Mouse (Mus musculus): ENCODE data around the gene St6galnac3. TPM values are rescaled to one million over a fixed set of nuclear protein-coding genes. Genes with fewer than 3 reads are reported as not detected.

The St6galnac3 gene
- polyA plus RNA-seq, 1 experiment from 2014 or later = 27.2 TPM

DNA sequence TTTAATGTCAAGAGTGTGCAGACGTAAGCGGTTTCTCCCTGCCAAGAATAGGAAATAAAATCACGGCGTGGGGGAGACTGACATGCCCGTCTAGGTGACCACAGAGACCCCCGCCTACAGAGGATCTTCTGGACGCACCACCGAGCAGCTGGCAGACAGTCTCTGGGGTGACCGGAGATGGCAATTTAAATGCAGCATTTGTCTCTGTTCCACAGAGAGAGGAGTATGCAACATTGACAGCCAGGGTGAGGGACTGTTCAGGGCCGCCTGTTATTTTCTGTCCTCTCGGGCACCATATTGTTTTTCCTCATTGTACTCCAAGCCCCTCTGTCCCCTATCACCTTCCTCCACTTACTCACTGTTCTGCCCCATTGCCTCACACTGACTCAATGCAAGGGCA, 555.2 kb downstream of the St6galnac3 start:
- Histone ChIP-seq H3K4me3 (no peak overlapping the region), H3K9me3 (no peaks in the 10 kb centered on the region), H3K27me3 (no peaks in the 10 kb centered on the region), H3K9ac (no peak overlapping the region), H3K4me1 (replicated peaks) (no peaks in the 10 kb centered on the region), H3K36me3 (no peaks in the 10 kb centered on the region), H3K4me2 (no peak overlapping the region), H3K27ac (replicated peaks) (0 out of 2 replicates have a peak overlapping the region, but pooled peaks have one; percentile 46)
- 66% methylated on average over 11 of the region's 11 CpGs for WGBS
- peak; percentile 27; the same call in 1 of the 2 replicates for ATAC-seq (ENCODE audit: low read depth)

GRCm38 (mm10) chr3:153161676-153162075, 563.3 kb downstream of the St6galnac3 start:
- no peaks in the 10 kb centered on the region for H3K36me3 ChIP-seq
- no peak overlapping the region for H3K4me2 ChIP-seq
- WGBS = 83% methylated on average over 9 of the region's 9 CpGs
- no peaks in the 10 kb centered on the region for H3K9me3 ChIP-seq
- no peaks in the 10 kb centered on the region for H3K4me1 ChIP-seq (replicated peaks)
- H3K27me3 ChIP-seq = no peaks in the 10 kb centered on the region
- no peak overlapping the region for H3K27ac ChIP-seq (replicated peaks)
- no peak for ATAC-seq (ENCODE audit: low read depth)
- H3K4me3 ChIP-seq = no peak overlapping the region
- no peak overlapping the region for H3K9ac ChIP-seq

GRCm38 (mm10) chr3:153160683-153161082, 564.3 kb downstream of the St6galnac3 start:
- no peaks in the 10 kb centered on the region for H3K36me3 ChIP-seq
- no peak for ATAC-seq (ENCODE audit: low read depth)
- no peaks in the 10 kb centered on the region for H3K27me3 ChIP-seq
- no peak overlapping the region for H3K4me2 ChIP-seq
- H3K9ac ChIP-seq = no peak overlapping the region
- no peaks in the 10 kb centered on the region for H3K9me3 ChIP-seq
- H3K27ac ChIP-seq (replicated peaks) = no peak overlapping the region
- WGBS = 94% methylated on average over 5 of the region's 5 CpGs
- H3K4me1 ChIP-seq (replicated peaks) = no peaks in the 10 kb centered on the region
- H3K4me3 ChIP-seq = no peak overlapping the region

DNA sequence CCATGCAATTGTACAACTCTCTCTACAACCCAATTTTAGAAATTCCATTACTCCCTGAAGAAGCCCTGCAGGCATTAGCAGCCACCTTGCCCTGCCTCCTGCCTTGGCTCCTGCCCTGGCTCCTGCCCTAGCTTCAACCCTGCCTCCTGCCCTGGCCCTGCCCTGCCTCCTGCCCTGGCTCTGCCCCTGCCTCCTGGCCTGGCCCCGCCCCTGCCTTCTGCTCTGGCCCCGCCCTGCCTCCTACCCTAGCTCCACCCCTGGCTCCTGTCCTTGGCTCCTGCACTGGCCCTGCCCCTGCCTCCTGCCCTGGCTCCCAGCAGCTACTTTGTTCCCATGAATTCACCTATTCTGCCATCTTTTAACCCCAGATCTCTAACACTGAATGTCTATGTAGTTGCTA, 576.1 kb downstream of the St6galnac3 start:
- H3K27me3 ChIP-seq = no peaks in the 10 kb centered on the region
- H3K9ac ChIP-seq = no peak overlapping the region
- no peaks in the 10 kb centered on the region for H3K9me3 ChIP-seq
- peaks cover 11% of the 10 kb centered on the region for H3K4me1 ChIP-seq (replicated peaks)
- ATAC-seq (ENCODE audit: low read depth) = no peak
- no peak overlapping the region for H3K4me2 ChIP-seq
- no peak overlapping the region for H3K27ac ChIP-seq (replicated peaks)
- 3% methylated on average over 2 of the region's 2 CpGs for WGBS
- H3K36me3 ChIP-seq = no peaks in the 10 kb centered on the region
- H3K4me3 ChIP-seq = no peak overlapping the region

Small RNAs within 50 kb of the gene (microRNA-seq; reads per million reads assigned to microRNA genes)
- gene Gm27405 = not detected

Other genes with a start within 250 kb of the St6galnac3 start
- 0.20 TPM in 1 of 2 replicates, not detected in the other for gene Asb17, start 119.0 kb upstream of the St6galnac3 start, polyA plus RNA-seq (2015; fragmentation: Nextera tagmentation; extraction: Ambion mirVana)
- gene Msh4, start 181.0 kb upstream of the St6galnac3 start, polyA plus RNA-seq (2015; fragmentation: Nextera tagmentation; extraction: Ambion mirVana) = 0.06 TPM in 1 of 2 replicates, not detected in the other
- 46.9 and 51.2 TPM in 2 replicates for gene Rabggtb, start 187.8 kb upstream of the St6galnac3 start, polyA plus RNA-seq (2015; fragmentation: Nextera tagmentation; extraction: Ambion mirVana)
- 63.4 and 68.7 TPM in 2 replicates for gene Acadm, start 219.5 kb upstream of the St6galnac3 start, polyA plus RNA-seq (2015; fragmentation: Nextera tagmentation; extraction: Ambion mirVana)
- 4.2 and 5.1 TPM in 2 replicates for gene Slc44a5, start 248.3 kb upstream of the St6galnac3 start, polyA plus RNA-seq (2015; fragmentation: Nextera tagmentation; extraction: Ambion mirVana)

All from neural tube, embryonic 13.5 days (tissue).